Mouse (Mus musculus) subcutaneous adipose tissue, adult 2 months (tissue): ENCODE results near the gene Tbx1. TPM values are rescaled to one million over a fixed set of nuclear protein-coding genes. Genes with fewer than 3 reads are reported as not detected.

Experiments
- polyA plus RNA-seq: library from polyadenylated mRNA; depleted of rRNA; stranded (reverse); fragments of >200 nt; gene quantifications from 2 replicates; pipeline ENCODE4 v1.2.3, GENCODE M21; 2012; ENCODE audit warnings: low replicate concordance; rRNA removed

Gene Tbx1
- polyA plus RNA-seq: 0.42 and 4.2 TPM in 2 replicates

DNA sequence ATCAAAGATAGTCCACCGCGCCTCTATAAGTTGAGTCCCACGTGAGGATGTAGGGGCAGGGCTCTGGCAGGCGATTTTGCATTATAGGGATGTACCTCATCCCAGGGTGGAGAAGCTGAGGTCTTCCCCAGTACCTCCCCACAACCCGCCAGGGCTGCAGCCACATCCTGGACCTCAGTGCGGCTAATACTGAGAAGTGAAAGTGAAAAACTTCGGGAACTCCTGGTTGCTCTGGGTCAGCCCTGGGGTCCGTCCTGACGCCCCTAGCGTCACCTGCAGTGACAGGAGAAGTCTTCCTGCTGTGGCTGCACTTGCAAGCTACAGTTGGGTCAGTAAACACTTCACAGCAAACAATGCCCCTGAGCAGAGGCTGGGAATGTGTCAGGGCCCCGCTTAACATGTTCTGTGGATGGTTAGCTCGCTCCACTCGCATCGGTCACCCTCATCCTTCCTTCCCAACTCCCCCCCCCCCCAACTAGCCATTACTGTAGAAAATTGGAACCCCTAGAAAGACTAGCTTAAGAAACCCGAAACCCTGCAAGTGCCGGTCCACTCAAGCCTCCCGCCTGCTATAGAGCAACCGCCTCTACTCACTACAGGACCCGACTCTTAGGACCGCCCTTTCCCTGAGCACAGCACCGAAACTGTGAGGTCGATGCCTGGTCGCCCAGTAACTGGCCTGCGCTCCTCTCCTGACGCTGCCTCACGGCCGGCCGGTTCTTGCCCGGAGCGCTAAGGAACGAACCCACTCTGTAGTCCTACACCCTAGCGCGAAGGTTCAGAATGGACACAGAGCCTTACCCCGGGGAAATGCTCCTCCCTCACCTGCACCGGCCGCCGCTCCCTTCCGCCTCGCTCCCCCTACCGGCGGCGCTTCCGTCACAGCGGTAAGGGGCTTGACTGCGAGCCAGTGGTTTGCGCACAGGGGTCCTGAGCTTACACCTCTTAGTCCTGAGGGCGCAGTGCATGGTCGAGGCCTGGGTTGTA is at the start of gene Tbx1:
Gene Tbx1, minus strand, starts transcription at position 868 of the 987 bp plus-strand sequence.

GRCm38 (mm10) chr16:18629390-18630231 is 39.1 kb upstream of the Tbx1 start, which contains the start of gene Sept5:
Gene Sept5 (minus strand): TSS chr16:18629954.

DNA sequence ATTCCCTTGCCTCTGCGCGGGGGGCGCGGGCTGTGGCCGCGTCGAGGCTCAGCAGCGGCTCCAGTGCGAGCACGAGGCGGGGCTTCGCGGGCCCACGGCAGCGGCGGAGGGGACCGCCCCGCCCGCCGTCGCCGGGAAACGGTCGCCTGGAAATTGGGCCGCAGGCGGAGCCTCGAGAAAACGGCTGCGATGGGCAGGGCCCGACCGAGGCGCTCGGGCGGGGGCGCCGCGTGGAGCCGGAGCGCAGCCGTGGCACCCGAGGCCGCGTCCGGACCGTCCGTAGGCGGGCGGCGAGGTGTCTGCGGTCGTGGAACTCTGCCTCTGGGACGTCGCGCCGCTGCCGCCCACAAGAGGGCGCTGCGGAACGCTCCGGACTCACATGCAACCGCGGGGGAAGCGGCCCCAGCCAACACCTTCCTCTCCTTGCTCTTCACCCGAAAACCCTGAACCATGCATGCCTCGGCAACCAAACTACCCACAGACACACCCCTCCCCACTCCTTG is 36.0 kb upstream of the Tbx1 start, which contains the start of gene Gm49601:
Gene Gm49601, minus strand, starts transcription at position 52 of the 503 bp plus-strand sequence.

GRCm38 (mm10) chr16:18622019-18622418 is 31.5 kb upstream of the Tbx1 start, which contains the start of gene Gp1bb:
Gene Gp1bb (minus strand): TSS chr16:18622403.

Other genes starting within 250 kb of the Tbx1 start
- gene Tango2, start 242.6 kb downstream of the Tbx1 start, polyA plus RNA-seq: 33.7 and 50.1 TPM in 2 replicates
- gene Arvcf, start 242.5 kb downstream of the Tbx1 start, polyA plus RNA-seq: 15.8 and 25.0 TPM in 2 replicates
- 25.2 and 48.2 TPM in 2 replicates for gene Txnrd2, start 164.3 kb downstream of the Tbx1 start, polyA plus RNA-seq
- 612 and 1,090 TPM in 2 replicates for gene Comt, start 163.8 kb downstream of the Tbx1 start, polyA plus RNA-seq
- 8.7 and 18.0 TPM in 2 replicates for gene Gnb1l, start 92.0 kb downstream of the Tbx1 start, polyA plus RNA-seq
- gene Rtl10, start 91.8 kb downstream of the Tbx1 start, polyA plus RNA-seq: 2.6 and 15.8 TPM in 2 replicates
- gene Gp1bb, start 31.7 kb upstream of the Tbx1 start, polyA plus RNA-seq: 0.78 and 1.3 TPM in 2 replicates
- 5.4 and 14.4 TPM in 2 replicates for gene Gm49601, start 35.8 kb upstream of the Tbx1 start, polyA plus RNA-seq
- gene Sept5, start 39.3 kb upstream of the Tbx1 start, polyA plus RNA-seq: 19.6 and 27.6 TPM in 2 replicates
- 86.2 and 284 TPM in 2 replicates for gene Cldn5, start 186.2 kb upstream of the Tbx1 start, polyA plus RNA-seq
- 54.3 and 54.4 TPM in 2 replicates for gene Ufd1, start 221.1 kb upstream of the Tbx1 start, polyA plus RNA-seq
- gene Cdc45, start 221.3 kb upstream of the Tbx1 start, polyA plus RNA-seq: 9.6 and 12.8 TPM in 2 replicates
- gene 2510002D24Rik, start 245.9 kb upstream of the Tbx1 start, polyA plus RNA-seq: 48.1 and 50.2 TPM in 2 replicates
- 0.21 and 1.7 TPM in 2 replicates for gene Gm28539, start 245.9 kb upstream of the Tbx1 start, polyA plus RNA-seq